Mouse (Mus musculus): Measurements from ENCODE around the gene Car5a.
A peak's percentile ranks its signal among the peaks of the same experiment; 100 is the strongest.

Gene Car5a

GRCm38 (mm10) chr8:121954981-121955555, 10.4 kb upstream of the Car5a start:
- DNase-seq = no peak

GRCm38 (mm10) chr8:121953821-121954545, 9.3 kb upstream of the Car5a start:
- DNase-seq = no peak

- no peak for DNase-seq
These were observed 8.1 kb upstream of the Car5a start for GRCm38 (mm10) chr8:121952800-121953199.

- no peak for DNase-seq
These were observed 7.4 kb upstream of the Car5a start for GRCm38 (mm10) chr8:121952122-121952521.

GRCm38 (mm10) chr8:121951656-121952009, 6.9 kb upstream of the Car5a start:
- DNase-seq = no peak

- DNase-seq = peak; percentile 69
These were observed 6.3 kb upstream of the Car5a start for GRCm38 (mm10) chr8:121950749-121951655.

- DNase-seq = peak; percentile 99
These were observed 5.4 kb upstream of the Car5a start for GRCm38 (mm10) chr8:121949941-121950748.

GRCm38 (mm10) chr8:121949222-121949800, 4.6 kb upstream of the Car5a start, which contains the start of gene Banp:
Gene Banp, plus strand, starts transcription at chr8:121949750.
- no peak for DNase-seq

GRCm38 (mm10) chr8:121948321-121949145, 3.8 kb upstream of the Car5a start:
- DNase-seq = peak; percentile 22

GRCm38 (mm10) chr8:121947753-121948141, 3.0 kb upstream of the Car5a start:
- DNase-seq = peak; percentile 90

- no peak for DNase-seq
These were observed 2.5 kb upstream of the Car5a start for GRCm38 (mm10) chr8:121947047-121947752.

- DNase-seq = no peak
These were observed 1.6 kb upstream of the Car5a start for GRCm38 (mm10) chr8:121946351-121946750.

- DNase-seq = no peak
These were observed 988 bp downstream of the Car5a start for GRCm38 (mm10) chr8:121943716-121944115.

- DNase-seq = no peak
These were observed 1.6 kb downstream of the Car5a start for GRCm38 (mm10) chr8:121943057-121943540.

- no peak for DNase-seq
These were observed 6.0 kb downstream of the Car5a start for GRCm38 (mm10) chr8:121938732-121939131.

GRCm38 (mm10) chr8:121936391-121936790, 8.3 kb downstream of the Car5a start:
- no peak for DNase-seq

- no peak for DNase-seq
These were observed 9.1 kb downstream of the Car5a start for GRCm38 (mm10) chr8:121935341-121936294.

GRCm38 (mm10) chr8:121934923-121935322, 9.8 kb downstream of the Car5a start:
- no peak for DNase-seq

- peak; percentile 32 for DNase-seq
These were observed 10.2 kb downstream of the Car5a start for GRCm38 (mm10) chr8:121934506-121934905.

Measured in thymus, postnatal 25 days (tissue).